In the genomic region with DNA sequence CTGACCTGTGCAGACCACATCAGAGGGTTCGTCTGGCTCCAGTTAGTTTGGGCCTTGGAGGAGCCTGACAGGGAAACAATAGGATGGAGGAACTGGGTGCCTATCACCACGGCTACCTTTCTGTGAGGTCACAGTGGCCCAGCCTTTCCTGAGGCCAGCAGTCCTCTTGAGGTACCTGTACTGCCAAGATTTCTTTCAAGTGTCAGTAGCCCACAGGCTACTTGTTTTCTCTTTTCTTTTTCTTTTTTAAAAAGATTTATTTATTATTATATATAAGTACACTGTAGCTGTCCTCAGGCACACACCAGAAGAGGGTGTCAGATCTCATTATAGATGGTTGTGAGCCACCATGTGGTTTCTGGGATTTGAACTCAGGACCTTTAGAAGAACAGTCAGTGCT, we compare ENCODE assay signal across 14 mouse cellular contexts. TPM values are rescaled to one million over a fixed set of nuclear protein-coding genes. Genes with fewer than 3 reads are reported as not detected.
DNase-seq lines count a peak whose midpoint lies in the region; ATAC-seq lines count a peak whose summit lies in the region.
"Had no signal": no experiment of that assay in that cellular context is flagged by ENCODE, and none has a peak within 500 bp of the region (broad histone marks: within the 10 kb centered on the region; RNA-seq: fewer than 3 reads in every experiment).

A gene (minus strand): TSS at position 101 of the 400 bp plus-strand sequence.

- H3K4me1 ChIP-seq in heart, embryonic 16.5 days (ENCODE audit: control insufficient read depth, insufficient read depth, low read length): no peaks in the 10 kb centered on the region; the same call in 1 of the 2 replicates
- H3K4me1 ChIP-seq in liver, embryonic 11.5 days (replicated peaks; ENCODE audit: control insufficient read depth, insufficient read depth, low read length): 0 out of 2 replicates have a peak, but pooled peaks cover 2% of the 10 kb centered on the region
- no peaks in the 10 kb centered on the region for H3K4me1 ChIP-seq in intestine, embryonic 14.5 days (replicated peaks; ENCODE audit: control insufficient read depth, insufficient read depth, low read length)
- H3K4me1 ChIP-seq in neural tube, embryonic 15.5 days: no peaks in the 10 kb centered on the region
- H3K4me1 ChIP-seq: forebrain, embryonic 12.5 days had no signal

- no peak within 1 kb of the TSS for H3K27ac ChIP-seq in heart, embryonic 16.5 days (ENCODE audit: low read length)
- H3K27ac ChIP-seq in liver, embryonic 11.5 days (ENCODE audit: low read depth, low read length): no peak within 1 kb of the TSS
- no peak within 1 kb of the TSS for H3K27ac ChIP-seq in intestine, embryonic 14.5 days (ENCODE audit: low read depth)
- H3K27ac ChIP-seq in neural tube, embryonic 15.5 days (replicated peaks): no peak within 1 kb of the TSS
- H3K27ac ChIP-seq: forebrain, embryonic 12.5 days; heart, embryonic 13.5 days; hindbrain, postnatal 0 days had no signal

- ATAC-seq in heart, embryonic 16.5 days (replicated peaks; ENCODE audit: extremely low read depth, insufficient read depth, low FRiP score): no peak
- ATAC-seq in liver, embryonic 11.5 days (replicated peaks; ENCODE audit: low FRiP score): no peak
- ATAC-seq in intestine, embryonic 14.5 days (replicated peaks; ENCODE audit: low FRiP score, low TSS enrichment, low read depth): no peak
- no peak for ATAC-seq in neural tube, embryonic 15.5 days (ENCODE audit: low FRiP score)
- ATAC-seq in erythroblast, adult 5-6 weeks (replicated peaks; ENCODE audit: low FRiP score, poor library complexity, severe bottlenecking): no peak
- ATAC-seq: activated CD4-positive, CD25-positive, alpha-beta regulatory T cell, adult 4 months; hindbrain, postnatal 0 days had no signal

- DNase-seq in heart, adult 18-20 months: no peak
- DNase-seq in liver, embryonic 11.5 days (ENCODE audit: low spot score): no peak
- DNase-seq in liver: no peak
- no peak for DNase-seq in intestine, embryonic 14.5 days (ENCODE audit: low spot score)
- DNase-seq in embryo, embryonic 10.5 days (ENCODE audit: low spot score): no peak
- DNase-seq: midbrain, embryonic 14.5 days had no signal

- H3K4me3 ChIP-seq in heart, embryonic 16.5 days (ENCODE audit: low read length): no peak within 1 kb of the TSS
- H3K4me3 ChIP-seq in liver, embryonic 11.5 days (ENCODE audit: low read depth, low read length): no peak within 1 kb of the TSS
- no peak within 1 kb of the TSS for H3K4me3 ChIP-seq in intestine, embryonic 14.5 days (ENCODE audit: low read depth, low read length)
- no peak within 1 kb of the TSS for H3K4me3 ChIP-seq in neural tube, embryonic 15.5 days (replicated peaks)
- H3K4me3 ChIP-seq: forebrain, embryonic 12.5 days; heart, embryonic 13.5 days had no signal

- WGBS in heart, embryonic 16.5 days: 66% methylated on average over 2 of the region's 2 CpGs
- 59% methylated on average over 2 of the region's 2 CpGs for WGBS in liver, embryonic 11.5 days
- WGBS in intestine, embryonic 14.5 days: 57% methylated on average over 2 of the region's 2 CpGs
- 51% methylated on average over 2 of the region's 2 CpGs for WGBS in neural tube, embryonic 15.5 days

- H3K27me3 ChIP-seq in heart, embryonic 16.5 days (ENCODE audit: control insufficient read depth, insufficient read depth, low read length): no peaks in the 10 kb centered on the region
- no peaks in the 10 kb centered on the region; the same call in 1 of the 2 replicates for H3K27me3 ChIP-seq in liver, embryonic 11.5 days (replicated peaks; ENCODE audit: control insufficient read depth, insufficient read depth, low read length)
- no peaks in the 10 kb centered on the region for H3K27me3 ChIP-seq in intestine, embryonic 14.5 days (replicated peaks; ENCODE audit: control insufficient read depth, insufficient read depth, low read length)
- no peaks in the 10 kb centered on the region for H3K27me3 ChIP-seq in neural tube, embryonic 15.5 days (replicated peaks)

- H3K9me3 ChIP-seq in heart, embryonic 16.5 days (replicated peaks; ENCODE audit: control insufficient read depth, low read length): no peaks in the 10 kb centered on the region
- H3K9me3 ChIP-seq in liver, embryonic 11.5 days (ENCODE audit: control insufficient read depth, low read length): no peaks in the 10 kb centered on the region
- H3K9me3 ChIP-seq in intestine, embryonic 14.5 days (ENCODE audit: control insufficient read depth, low read length): no peaks in the 10 kb centered on the region
- H3K9me3 ChIP-seq in neural tube, embryonic 15.5 days (replicated peaks): no peaks in the 10 kb centered on the region
- H3K9me3 ChIP-seq: forebrain, embryonic 12.5 days; heart, embryonic 13.5 days had no signal

- H3K9ac ChIP-seq in heart, embryonic 16.5 days (ENCODE audit: low read length): no peak within 1 kb of the TSS
- no peak within 1 kb of the TSS for H3K9ac ChIP-seq in liver, embryonic 11.5 days (ENCODE audit: low read depth, low read length)
- no peak within 1 kb of the TSS for H3K9ac ChIP-seq in intestine, embryonic 14.5 days (ENCODE audit: low read length)
- no peak within 1 kb of the TSS for H3K9ac ChIP-seq in neural tube, embryonic 15.5 days (replicated peaks)
- H3K9ac ChIP-seq: forebrain, embryonic 12.5 days; heart, embryonic 13.5 days had no signal

- H3K4me2 ChIP-seq in heart, embryonic 16.5 days (ENCODE audit: low read depth, low read length): no peak within 1 kb of the TSS
- no peak within 1 kb of the TSS for H3K4me2 ChIP-seq in liver, embryonic 11.5 days
- no peak within 1 kb of the TSS for H3K4me2 ChIP-seq in intestine, embryonic 14.5 days (ENCODE audit: low read length)
- no peak within 1 kb of the TSS for H3K4me2 ChIP-seq in neural tube, embryonic 15.5 days
- H3K4me2 ChIP-seq: forebrain, embryonic 12.5 days; heart, embryonic 13.5 days had no signal

- no peaks in the 10 kb centered on the region for H3K36me3 ChIP-seq in heart, embryonic 16.5 days (ENCODE audit: control insufficient read depth, insufficient read depth)
- no peaks in the 10 kb centered on the region for H3K36me3 ChIP-seq in liver, embryonic 11.5 days (ENCODE audit: control insufficient read depth, insufficient read depth, low read length)
- no peaks in the 10 kb centered on the region for H3K36me3 ChIP-seq in intestine, embryonic 14.5 days (ENCODE audit: control insufficient read depth, insufficient read depth, low read length)
- H3K36me3 ChIP-seq in neural tube, embryonic 15.5 days: no peaks in the 10 kb centered on the region
- H3K36me3 ChIP-seq: forebrain, embryonic 12.5 days; heart, embryonic 13.5 days had no signal

RNA-seq across cellular contexts. Expression of the gene that starts here (rescaled TPM):
- 6.0 and 10.9 TPM in 2 replicates for polyA plus RNA-seq in heart, embryonic 16.5 days (2015; fragmentation: Nextera tagmentation; extraction: Ambion mirVana)
- 1 to 10 TPM; 3.7 to 4.8 TPM for total RNA-seq in heart, adult 18-20 months (2021)
- 13.9 and 20.0 TPM in 2 replicates for polyA plus RNA-seq in liver, embryonic 11.5 days (2014; fragmentation: Nextera tagmentation; extraction: Ambion mirVana)
- polyA plus RNA-seq in intestine, embryonic 14.5 days (2014; fragmentation: Nextera tagmentation; extraction: Ambion mirVana): 15.4 and 17.5 TPM in 2 replicates
- polyA plus RNA-seq in neural tube, embryonic 15.5 days (2015; fragmentation: Nextera tagmentation; extraction: Ambion mirVana): 12.1 and 12.3 TPM in 2 replicates
- total RNA-seq in erythroblast, adult 5-6 weeks (2015; ENCODE audit: low replicate concordance): 14.4 and 19.8 TPM in 2 replicates
- total RNA-seq in erythroblast, adult 5-6 weeks (2017; ENCODE audit: low replicate concordance): 8.7 and 15.8 TPM in 2 replicates
- total RNA-seq: ES-E14 had no signal
